Mouse (Mus musculus): ENCODE data around the gene Wnt16. TPM values are rescaled to one million over a fixed set of nuclear protein-coding genes. Genes with fewer than 3 reads are reported as not detected.

The Wnt16 gene
- polyA plus RNA-seq, 1 experiment from 2014 or later, result not detected

- H3K36me3 ChIP-seq (ENCODE audit: inconsistent target), result peaks cover 40% of the 10 kb centered on the region
- H3K27ac ChIP-seq, result no peak overlapping the region
Measured at GRCm38 (mm10) chr6:22340779-22341178, 52.8 kb downstream of the Wnt16 start.

GRCm38 (mm10) chr6:22343292-22343691 lies 55.3 kb downstream of the Wnt16 start:
- H3K79me2 ChIP-seq (ENCODE audit: inconsistent target), result peaks cover 81% of the 10 kb centered on the region
- 76% methylated on average over 3 of the region's 3 CpGs for WGBS (ENCODE audit: missing documents)
- H3K36me3 ChIP-seq (ENCODE audit: inconsistent target), result peaks cover 29% of the 10 kb centered on the region
- no peak overlapping the region for H3K27ac ChIP-seq
- no peak overlapping the region for H3K4me3 ChIP-seq (ENCODE audit: inconsistent target)

More at GRCm38 (mm10) chr6:22340779-22341178, 52.8 kb downstream of the Wnt16 start:
- Histone ChIP-seq H3K4me3 (ENCODE audit: inconsistent target) (no peak overlapping the region), H3K79me2 (ENCODE audit: inconsistent target) (peaks cover 67% of the 10 kb centered on the region)
- 96% methylated on average over 14 of the region's 14 CpGs for WGBS (ENCODE audit: missing documents)

- peaks cover 25% of the 10 kb centered on the region for H3K36me3 ChIP-seq (ENCODE audit: inconsistent target)
- WGBS (ENCODE audit: missing documents), result 96% methylated on average over 6 of the region's 6 CpGs
- H3K79me2 ChIP-seq (ENCODE audit: inconsistent target), result peaks cover 86% of the 10 kb centered on the region
- no peak overlapping the region for H3K4me3 ChIP-seq (ENCODE audit: inconsistent target)
- H3K27ac ChIP-seq, result no peak overlapping the region
Measured at GRCm38 (mm10) chr6:22343706-22344105, 55.7 kb downstream of the Wnt16 start.

- Histone ChIP-seq H3K27ac (no peak overlapping the region), H3K4me3 (ENCODE audit: inconsistent target) (no peak overlapping the region)
Measured at GRCm38 (mm10) chr6:22344443-22344842, 56.4 kb downstream of the Wnt16 start.

GRCm38 (mm10) chr6:22347132-22347902 lies 59.3 kb downstream of the Wnt16 start:
- H3K27ac ChIP-seq, result peak overlapping the region; percentile 80
- H3K36me3 ChIP-seq (ENCODE audit: inconsistent target), result no peaks in the 10 kb centered on the region
- 20% methylated on average over 8 of the region's 8 CpGs for WGBS (ENCODE audit: missing documents)
- H3K4me3 ChIP-seq (ENCODE audit: inconsistent target), result no peak overlapping the region
- H3K79me2 ChIP-seq (ENCODE audit: inconsistent target), result peaks cover 96% of the 10 kb centered on the region

More at GRCm38 (mm10) chr6:22344443-22344842, 56.4 kb downstream of the Wnt16 start:
- 96% methylated on average over 6 of the region's 6 CpGs for WGBS (ENCODE audit: missing documents)
- peaks cover 91% of the 10 kb centered on the region for H3K79me2 ChIP-seq (ENCODE audit: inconsistent target)
- peaks cover 19% of the 10 kb centered on the region for H3K36me3 ChIP-seq (ENCODE audit: inconsistent target)

Other genes starting within 250 kb of the Wnt16 start
- 74.2 to 155 TPM (median 79.4 TPM) in 3 replicates for gene Fam3c, start 68.0 kb downstream of the Wnt16 start, polyA plus RNA-seq (2018)

Data from macrophage (primary cell).